Mouse (Mus musculus): ENCODE data around the gene Ildr2.

Gene Ildr2

DNA sequence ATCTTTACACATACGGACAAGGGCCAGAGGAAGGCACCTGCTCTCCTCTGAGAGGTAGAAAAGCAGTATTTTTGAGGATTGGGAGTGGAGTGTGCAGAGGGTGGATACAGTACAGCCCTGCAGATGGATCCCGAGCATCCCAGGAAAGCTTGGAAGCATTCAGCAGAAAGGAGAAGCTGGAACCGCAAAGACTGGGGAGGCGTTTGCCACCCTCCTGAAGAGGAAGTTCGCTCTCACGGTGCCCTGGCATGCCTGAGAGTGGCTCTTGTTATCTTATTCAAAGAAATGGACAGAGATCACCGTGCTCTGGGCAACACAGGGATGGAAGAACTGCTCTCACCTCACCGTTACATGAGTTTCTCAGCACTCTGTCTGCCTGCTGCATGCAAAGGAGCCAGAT, 30.5 kb downstream of the Ildr2 start:
- DNase-seq = no peak

DNA sequence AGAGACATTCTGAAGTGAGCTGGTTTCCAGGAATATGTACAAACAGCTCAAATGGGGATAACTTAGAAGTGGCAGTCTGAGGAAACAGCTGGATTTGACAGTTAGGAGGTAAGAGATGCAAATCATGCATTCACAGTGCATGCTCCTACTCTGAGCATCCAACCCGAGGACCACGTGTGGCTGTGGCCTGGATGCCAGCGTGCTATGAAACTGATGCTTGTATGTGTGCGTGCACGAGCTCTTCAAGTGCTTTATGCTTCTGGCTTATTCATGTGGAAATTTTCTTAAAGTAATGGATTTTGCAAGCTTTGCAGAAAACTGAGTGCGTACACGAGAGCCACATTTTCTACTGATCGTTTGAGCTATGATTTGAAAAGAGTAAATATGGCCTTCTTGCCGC, 32.3 kb downstream of the Ildr2 start:
- DNase-seq = no peak

DNA sequence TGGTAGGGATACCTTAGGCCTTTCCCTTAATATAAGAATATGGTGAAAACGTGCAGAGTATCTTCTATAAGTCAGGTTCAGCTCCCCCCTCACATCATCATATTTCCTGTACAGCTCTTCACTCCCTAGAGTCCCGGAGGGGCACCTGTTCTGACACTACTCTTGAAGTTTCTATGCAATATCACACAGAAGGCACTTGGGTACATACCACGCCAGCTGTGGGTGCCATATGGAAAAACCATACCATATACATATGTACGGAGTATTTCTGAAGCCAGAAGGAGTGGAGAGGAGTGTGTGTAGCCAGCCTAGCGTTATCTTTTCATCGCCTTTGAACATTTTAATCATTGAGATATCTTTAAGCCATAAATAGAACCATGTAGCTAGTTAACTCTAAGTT, 36.6 kb downstream of the Ildr2 start:
- no peak for DNase-seq

DNA sequence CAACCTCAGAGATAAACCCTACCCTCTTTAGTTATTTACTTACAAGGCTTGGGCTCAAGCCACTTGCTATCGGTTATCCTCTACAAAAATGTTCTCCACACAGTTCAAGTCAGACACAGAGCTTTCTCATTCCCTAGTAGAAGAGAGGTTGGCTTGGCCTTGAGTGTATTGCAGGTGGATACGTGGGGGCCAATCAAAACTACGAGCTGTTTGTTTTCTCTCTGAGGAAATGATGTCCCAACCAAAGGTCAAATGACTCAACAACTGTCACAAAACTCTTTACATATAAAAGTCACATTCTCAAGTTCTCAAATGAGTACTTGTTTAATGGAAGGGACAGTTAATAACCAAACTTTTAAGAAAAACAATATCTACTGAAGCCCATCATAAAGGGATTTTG, 39.1 kb downstream of the Ildr2 start:
- DNase-seq = no peak

DNA sequence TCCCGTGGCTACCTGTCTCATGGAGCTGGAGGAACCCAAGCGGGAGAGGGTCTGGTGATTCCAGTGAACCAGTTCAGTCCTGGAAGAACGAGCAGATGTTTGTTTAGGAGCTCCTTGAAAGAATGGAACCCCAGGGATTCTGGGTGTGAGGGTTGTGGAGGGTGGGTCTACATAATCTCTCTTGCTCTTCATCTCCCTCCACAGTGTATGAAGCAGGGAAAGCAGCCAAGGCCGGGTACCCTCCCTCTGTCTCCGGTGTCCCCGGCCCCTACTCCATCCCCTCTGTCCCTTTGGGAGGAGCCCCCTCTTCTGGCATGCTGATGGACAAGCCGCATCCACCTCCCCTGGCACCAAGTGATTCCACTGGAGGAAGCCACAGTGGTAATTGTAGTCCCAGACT, 41.6 kb downstream of the Ildr2 start:
- no peak for DNase-seq

DNA sequence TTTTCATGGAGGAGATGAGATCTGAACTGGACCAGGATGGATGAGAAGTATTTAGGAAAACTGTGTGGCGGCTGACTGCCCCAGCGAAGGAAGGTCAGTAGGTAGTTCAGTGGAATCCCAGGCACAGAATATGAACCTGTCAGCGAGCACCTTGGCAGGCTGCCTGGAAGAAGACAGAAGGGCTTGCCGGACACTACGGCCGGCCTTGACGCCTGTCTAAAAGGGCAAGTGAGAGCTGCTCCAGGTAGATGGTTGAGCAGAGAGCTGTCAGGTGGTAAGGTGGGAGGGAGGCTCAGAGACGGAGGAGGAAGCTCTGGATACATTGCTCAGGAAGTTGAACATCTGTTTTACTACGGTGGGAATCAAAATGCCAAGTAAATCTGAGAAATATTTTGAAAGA, 42.4 kb downstream of the Ildr2 start:
- no peak for DNase-seq

DNA sequence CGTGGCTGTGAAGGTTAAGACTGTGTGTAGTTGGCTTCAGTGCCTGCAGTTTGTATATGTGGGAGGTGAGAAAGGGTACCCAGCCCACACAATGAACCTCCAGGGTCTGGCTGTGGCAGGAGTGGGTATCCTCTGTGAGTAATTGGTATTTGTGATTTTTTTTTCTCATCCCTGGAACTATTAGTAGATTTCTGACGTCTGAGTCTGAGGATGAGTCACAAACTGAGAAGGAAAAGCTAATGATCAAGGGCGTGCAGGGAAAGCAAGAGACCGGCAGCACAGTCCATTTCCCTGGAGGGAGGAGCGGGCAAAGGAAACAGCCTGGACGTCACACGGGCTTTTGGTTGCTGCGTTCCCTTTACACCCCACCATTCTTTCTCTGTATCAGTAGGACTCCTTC, 43.0 kb downstream of the Ildr2 start:
- no peak for DNase-seq

DNA sequence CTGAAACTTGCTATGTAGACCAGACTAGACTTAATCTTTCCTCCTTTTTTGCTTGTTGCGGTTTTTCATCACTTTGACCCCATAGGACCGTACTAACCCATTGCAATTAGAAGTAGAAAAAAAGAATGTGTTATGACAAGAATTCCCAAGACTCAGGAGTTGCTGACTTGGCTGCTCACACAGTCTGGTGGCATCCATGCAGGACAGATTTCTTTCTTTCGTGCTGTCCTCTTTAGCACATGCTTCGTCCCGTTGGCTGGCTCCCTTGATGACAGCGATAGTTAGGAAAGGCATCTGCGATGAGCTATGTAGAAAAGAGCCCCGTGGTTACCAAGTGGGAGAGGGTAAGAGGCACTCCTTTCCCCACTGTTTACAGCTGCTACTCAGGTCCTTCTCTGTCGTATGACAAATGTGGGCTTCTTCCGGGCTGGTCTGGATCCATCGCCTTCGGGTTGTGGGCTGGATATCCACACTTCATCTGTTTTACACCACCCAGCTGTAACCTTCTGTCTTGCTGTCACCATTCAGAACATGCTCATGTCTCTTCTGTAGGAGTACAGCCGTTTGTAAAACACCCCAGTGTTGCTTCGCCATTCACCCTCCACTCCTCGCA, 43.7 kb downstream of the Ildr2 start:
- no peak for DNase-seq

DNA sequence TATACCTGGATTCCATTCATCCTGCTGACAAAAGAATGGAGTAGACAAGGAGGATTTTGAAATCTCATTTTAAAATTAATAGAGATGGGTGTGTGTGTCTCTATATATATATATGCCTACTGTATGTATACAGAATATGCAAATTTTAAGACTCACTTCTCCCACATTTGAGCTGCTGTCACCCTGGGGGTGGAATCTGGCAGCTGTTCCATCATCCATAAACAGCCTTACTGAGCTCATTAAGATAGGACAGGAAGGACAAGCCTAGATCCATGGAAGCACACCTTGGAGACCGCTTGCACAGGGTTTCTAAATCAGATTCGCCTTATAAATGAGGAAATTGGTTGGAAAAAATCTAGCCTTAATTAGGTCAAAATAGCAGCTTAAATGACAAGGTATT, 44.9 kb downstream of the Ildr2 start:
- DNase-seq = no peak

DNA sequence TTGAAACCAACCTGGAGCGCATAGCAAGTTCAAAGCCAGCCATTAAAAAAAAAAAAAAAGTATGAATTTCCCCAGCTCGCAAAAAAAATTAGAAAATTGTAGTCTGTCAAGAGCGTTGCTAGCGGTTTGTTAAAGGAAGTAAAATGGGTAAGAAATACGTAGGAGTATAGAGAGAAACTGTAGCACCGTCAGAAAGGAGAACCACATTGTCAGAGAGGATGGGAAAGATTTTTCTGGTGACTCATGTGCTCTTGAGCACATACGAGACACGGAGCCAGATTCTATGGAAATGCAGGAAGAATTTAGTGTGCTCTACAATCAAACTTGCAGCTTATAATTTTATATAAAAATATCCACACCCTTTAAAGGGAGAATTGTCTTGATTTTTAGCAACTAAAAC, 45.9 kb downstream of the Ildr2 start:
- no peak for DNase-seq

DNA sequence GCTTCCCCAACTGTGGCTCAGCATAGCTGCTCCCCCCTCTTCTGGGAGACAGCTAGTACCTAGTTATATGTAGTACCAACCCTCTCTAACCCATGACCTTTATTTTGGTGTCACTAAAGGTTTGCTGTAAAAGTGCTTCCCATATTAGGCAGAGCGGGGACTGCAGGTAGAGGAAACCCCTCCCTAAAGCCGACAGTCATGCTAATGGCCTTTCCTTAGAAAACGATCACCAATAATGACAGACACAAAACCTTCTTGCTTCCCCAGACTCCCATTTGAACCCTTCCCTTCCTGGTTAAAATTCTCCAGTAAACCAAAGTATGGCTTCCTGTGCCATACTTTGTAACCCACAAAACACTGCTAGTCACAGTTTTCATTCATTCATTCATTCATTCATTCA, 46.6 kb downstream of the Ildr2 start:
- no peak for DNase-seq

DNA sequence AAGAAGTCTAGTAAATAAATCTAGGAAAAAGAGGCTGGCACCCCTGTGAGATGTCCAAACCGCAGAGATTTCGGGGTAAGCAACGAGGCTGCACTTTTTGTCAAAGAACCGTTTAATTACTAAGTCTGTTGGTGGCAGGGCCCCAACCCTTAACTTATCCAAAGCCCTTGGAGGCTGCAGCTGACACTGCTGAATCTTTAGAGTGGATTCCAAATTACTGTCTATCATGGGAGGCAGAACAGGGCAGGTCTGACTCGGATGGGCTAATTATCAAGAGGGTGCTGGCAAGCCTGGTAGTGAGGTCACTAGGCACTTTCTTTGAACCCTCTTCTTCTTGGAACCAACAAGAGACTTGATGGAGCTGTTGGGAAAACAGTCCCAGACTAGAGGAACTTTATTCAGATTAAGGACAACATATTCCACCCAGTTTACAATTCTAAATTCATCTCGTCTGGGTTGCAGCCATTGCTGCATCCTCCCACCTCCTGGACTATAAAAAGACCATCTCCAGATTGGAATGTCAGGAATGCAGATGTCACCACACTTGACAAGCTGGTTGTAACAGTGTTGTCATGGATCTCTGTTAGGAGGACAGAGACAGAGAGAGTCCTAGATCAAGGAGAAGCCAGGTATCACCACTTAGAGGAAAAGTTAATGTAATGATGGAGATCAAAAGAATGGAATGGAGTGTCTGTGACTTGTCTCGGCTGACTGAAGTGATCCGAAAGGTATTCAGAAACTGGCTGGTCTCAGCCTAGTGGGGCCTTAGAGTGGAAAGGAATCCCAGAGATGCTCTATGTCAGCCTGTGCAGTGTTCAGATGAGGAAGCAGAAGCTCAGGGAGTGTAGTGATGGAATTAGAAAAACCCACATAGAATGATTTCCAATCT, 50.7 kb downstream of the Ildr2 start:
- no peak for DNase-seq

DNA sequence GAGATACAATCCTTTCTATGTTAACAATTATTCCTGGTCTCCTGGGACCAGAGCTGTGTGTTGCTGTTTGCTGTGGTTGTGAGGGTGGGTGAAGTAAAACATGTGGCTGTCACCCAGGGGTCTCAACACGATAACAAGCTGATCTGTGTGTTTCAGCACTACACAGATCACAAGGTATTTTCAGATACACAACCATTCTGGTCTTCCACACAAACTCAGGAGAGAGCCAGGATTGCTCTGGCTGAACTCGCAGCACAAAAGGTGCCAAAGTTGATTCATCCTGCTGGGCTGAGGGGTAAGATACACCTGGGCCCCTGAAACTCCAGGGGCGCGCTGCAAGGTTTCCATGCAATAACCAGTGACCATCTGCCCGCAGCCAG, 54.5 kb downstream of the Ildr2 start:
- DNase-seq = no peak

DNA sequence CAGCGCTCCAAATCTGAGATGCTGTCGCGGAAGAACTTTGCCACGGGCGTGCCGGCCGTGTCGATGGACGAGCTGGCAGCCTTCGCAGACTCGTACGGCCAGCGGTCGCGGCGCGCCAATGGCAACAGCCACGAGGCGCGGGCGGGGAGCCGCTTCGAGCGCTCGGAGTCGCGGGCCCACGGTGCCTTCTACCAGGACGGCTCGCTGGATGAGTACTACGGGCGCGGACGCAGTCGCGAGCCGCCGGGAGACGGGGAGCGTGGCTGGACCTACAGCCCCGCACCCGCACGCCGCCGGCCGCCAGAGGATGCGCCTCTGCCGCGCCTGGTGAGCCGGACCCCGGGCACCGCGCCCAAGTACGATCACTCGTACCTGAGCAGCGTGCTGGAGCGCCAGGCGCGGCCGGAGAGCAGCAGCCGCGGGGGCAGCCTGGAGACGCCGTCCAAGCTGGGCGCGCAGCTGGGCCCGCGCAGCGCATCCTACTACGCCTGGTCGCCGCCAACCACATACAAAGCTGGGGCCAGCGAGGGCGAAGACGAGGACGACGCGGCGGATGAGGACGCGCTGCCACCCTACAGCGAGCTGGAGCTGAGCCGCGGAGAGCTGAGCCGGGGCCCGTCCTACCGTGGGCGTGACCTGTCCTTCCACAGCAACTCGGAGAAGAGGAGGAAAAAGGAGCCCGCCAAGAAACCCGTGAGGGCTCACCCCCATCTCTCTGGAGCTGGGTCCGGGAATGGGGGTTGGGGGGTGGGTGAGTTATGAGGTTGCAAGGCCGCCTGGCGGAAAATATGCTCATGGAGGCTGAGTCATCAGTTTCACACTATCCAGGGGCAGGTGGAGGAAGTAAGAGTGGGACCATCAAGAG, 55.1 kb downstream of the Ildr2 start:
- peak in 1 of 2 experiments; percentile 1 for DNase-seq

DNA sequence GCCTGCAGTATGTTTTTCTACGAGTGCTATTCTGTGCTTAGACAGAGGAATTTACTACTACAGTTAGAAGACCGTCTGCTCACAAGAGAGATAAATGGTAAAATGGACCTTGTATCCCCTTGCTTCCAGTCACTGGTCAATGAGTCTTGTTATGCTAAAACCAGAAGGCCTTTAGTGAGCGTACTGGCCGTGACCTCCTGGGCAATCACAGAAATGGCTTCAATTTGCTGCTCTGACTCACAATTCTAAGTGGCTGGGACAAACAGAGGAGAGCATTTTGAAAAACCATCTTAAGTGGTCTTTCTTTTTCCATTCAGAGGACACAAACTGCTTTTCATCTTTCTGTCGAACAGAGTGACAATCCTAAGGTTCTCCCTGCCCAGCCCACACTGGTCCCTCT, 57.2 kb downstream of the Ildr2 start:
- DNase-seq = no peak

DNA sequence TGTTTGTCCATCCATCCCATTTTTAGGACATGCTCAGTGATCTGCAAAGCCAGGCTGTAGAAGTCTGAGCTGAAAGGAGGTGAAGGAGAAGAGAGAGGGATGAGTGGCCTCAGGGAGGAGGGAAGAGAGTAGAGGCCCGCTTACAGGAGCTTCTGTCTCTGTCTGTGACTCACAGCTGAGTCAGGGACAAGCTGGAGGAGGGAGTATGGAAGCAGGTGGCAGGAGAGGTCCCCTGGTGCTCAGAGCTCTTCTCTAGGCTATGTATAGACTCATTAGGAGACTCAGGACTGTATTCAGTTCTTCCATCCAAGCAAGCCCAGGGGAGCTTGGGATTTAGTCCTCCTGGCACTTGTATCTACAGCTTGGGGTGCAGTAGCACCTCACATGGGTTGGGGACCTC, 59.7 kb downstream of the Ildr2 start:
- no peak for DNase-seq

DNA sequence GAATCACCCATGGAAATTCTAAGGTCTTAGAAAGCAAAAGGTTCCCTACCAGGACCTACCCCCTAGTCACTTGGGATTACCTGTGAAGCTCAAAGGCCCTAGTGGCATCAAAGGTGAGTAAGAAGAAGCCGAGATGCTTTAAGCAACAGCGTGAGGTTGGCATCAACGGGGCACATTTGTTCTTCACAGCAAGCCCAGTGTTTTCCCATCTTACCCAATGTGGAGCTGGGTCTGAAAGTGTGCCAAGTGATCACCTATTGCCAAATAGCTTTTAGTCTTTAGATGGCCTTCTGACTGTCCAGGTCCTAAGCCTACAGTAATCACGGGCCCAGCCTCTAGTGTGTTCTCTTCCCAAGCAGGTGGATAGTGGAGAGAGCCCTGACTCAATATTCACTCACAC, 61.8 kb downstream of the Ildr2 start:
- no peak for DNase-seq

DNA sequence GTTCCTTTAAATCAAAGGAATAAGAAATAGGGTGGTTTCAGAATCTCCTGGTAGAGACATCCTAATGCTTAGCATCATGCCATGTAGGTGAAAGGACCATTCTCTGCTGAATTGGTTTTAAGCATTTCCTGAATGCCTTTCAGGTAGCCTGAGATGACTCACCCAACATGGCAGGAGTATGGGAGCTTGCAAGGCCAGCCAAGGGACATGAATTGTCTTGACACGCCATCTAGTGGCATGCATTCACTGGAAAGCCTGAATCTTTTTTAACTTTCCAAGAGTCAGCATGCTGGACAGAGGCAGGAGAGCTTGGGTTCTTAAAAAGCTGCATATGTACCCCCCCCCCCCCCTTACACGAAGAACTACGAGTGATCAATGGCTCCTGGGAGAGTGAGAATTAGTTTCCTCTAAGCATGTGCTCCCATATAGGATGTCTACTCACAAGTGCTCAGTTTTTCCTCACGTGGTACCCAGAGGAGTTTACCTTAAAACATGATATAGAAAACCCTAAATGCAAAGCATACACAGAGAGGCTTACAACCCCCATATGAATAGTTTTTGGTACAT, 65.3 kb downstream of the Ildr2 start:
- DNase-seq = peak; percentile 37 to 53

DNA sequence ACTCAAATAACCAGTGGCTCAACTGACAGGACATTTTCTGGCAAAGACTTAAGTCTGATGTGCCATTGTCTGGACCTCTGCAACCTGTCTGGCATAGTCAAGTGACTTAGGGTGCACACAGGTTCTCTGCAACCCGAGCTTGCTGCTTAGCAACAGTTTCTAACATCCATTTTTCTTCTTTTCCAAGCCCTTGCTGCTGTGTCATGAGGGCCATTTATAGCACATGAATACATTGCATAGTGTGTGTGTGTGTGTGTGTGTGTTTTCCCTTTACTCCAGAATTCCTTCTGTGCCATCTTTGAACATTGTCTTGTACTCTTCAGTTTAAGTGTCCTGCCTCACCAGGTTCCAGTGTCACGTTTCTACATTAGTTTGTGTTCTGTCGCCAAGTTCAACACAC, 72.5 kb downstream of the Ildr2 start:
- DNase-seq = no peak

DNA sequence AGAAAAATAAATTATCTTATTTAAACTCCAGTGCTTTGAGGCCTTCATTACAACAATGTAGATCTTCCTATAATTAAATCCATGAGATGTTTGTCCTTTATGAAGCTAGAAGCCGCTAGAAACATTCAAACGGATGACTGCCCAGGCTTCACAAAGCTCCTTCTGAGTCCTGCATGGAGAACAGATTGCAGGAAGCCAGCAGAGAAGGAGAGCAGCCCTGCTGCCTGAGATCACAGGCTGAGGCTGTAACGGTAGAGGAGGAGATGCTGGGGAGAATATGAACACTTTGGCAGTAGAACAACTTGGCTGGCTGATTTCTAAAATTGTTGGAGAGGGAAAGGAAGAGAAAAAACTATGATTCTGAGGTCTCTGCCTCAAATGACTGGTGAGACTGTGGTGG, 76.8 kb downstream of the Ildr2 start:
- no peak for DNase-seq

DNA sequence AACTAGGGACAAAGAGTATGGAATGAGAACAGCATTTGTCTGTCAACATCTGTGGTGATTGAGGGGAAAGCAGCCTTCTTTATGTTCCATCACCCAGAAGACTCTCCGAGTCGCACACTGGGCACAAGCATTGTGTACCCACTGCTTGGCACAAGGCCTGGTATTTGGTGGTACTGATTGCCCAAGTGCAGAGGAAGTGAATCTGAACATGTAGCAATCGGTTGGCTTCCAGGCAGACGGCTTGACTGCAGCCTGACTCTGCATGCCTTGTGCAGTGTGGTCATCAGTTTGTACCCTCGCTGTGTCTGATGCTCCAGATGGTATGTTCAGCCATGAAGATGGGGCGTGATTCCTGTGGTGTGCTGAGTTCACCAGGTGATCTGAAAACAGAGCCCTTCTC, 85.2 kb downstream of the Ildr2 start:
- DNase-seq = peak; percentile 52 to 53

DNA sequence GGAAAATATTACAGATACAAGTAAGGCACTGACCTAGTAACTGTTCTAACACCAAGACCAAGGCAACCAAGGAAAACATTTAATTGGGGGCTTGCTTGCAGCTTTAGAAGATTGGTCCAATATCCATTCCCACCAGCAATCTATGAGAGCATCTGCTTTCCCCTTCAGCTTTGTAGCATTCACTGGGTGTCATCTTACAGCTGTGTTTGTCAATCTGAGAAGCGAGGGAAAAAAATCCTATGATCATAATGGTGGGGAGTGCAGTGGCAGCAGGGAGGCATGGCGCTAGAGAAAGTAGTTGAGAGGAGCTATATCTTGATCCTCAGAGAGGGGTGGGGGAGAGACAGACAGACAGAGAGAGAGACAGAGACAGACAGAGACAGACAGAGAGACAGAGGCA, 88.1 kb downstream of the Ildr2 start:
- DNase-seq = no peak

DNA sequence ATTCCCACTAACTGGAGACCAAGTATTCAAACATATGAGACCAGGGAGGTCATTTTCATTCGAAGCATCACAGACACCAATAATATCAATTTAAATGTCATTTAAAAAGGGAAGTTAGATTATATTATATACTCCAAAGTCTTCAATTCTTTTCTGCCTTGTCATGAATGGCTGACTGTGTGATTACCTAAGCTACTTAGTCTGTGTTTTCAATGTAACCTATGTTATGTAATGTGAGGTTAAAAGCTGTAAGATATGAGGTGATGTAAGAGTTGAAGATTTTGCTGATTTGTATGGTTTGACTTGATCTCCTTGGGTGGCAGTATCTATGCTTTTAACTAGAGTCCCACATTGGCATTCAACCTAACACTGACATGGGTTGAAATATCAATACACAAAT, 88.6 kb downstream of the Ildr2 start:
- no peak for DNase-seq

All from lung, adult 18-20 months (tissue).